ENCODE assay signal across 8 mouse cellular contexts in genomic region chr9:72661561-72661894, GRCm38 (mm10). TPM values are rescaled to one million over a fixed set of nuclear protein-coding genes. Genes with fewer than 3 reads are reported as not detected.
DNase-seq lines count a peak whose midpoint lies in the region; ATAC-seq lines count a peak whose summit lies in the region.

No protein-coding gene starts in this region.

- H3K9me3 ChIP-seq in kidney, embryonic 15.5 days (replicated peaks), result no peaks in the 10 kb centered on the region
- no peaks in the 10 kb centered on the region for H3K9me3 ChIP-seq in hindbrain, embryonic 14.5 days (ENCODE audit: control insufficient read depth, low read length)
- H3K9me3 ChIP-seq in midbrain, embryonic 16.5 days (replicated peaks; ENCODE audit: control insufficient read depth, low read length, poor library complexity, severe bottlenecking), result no peaks in the 10 kb centered on the region

- H3K4me1 ChIP-seq in kidney, embryonic 15.5 days, result peaks cover 41% of the 10 kb centered on the region
- peaks cover 16% of the 10 kb centered on the region for H3K4me1 ChIP-seq in brown adipose tissue, adult 24 weeks (ENCODE audit: control insufficient read depth, insufficient read depth, insufficient read length, low read length)
- H3K4me1 ChIP-seq in hindbrain, embryonic 14.5 days (replicated peaks; ENCODE audit: control insufficient read depth, insufficient read depth, low read length), result peaks cover 35% of the 10 kb centered on the region
- peaks cover 31% of the 10 kb centered on the region for H3K4me1 ChIP-seq in midbrain, embryonic 16.5 days (ENCODE audit: control insufficient read depth, insufficient read depth, low read length)

- 1% methylated on average over 13 of the region's 13 CpGs for WGBS in kidney, embryonic 15.5 days
- WGBS in hindbrain, embryonic 14.5 days, result 2% methylated on average over 13 of the region's 13 CpGs
- WGBS in midbrain, embryonic 16.5 days, result under 1% methylated on average over 13 of the region's 13 CpGs

- peak overlapping the region; percentile 95 for H3K4me3 ChIP-seq in kidney, embryonic 15.5 days (replicated peaks)
- H3K4me3 ChIP-seq in brown adipose tissue, adult 24 weeks (ENCODE audit: insufficient read depth, low read depth, low read length), result peak overlapping the region; percentile 83
- H3K4me3 ChIP-seq in hindbrain, embryonic 14.5 days (replicated peaks; ENCODE audit: low read length), result peak overlapping the region; percentile 91
- H3K4me3 ChIP-seq in midbrain, embryonic 16.5 days (ENCODE audit: low read depth, low read length), result peak overlapping the region; percentile 98

- ATAC-seq in kidney, embryonic 15.5 days (replicated peaks; ENCODE audit: low FRiP score), result no peak
- ATAC-seq in hindbrain, embryonic 14.5 days (ENCODE audit: low FRiP score), result no peak
- ATAC-seq in midbrain, embryonic 16.5 days, result no peak

- peak overlapping the region; percentile 66 for H3K9ac ChIP-seq in kidney, embryonic 15.5 days
- peak overlapping the region; percentile 99 for H3K9ac ChIP-seq in hindbrain, embryonic 14.5 days
- peak overlapping the region; percentile 99 for H3K9ac ChIP-seq in midbrain, embryonic 16.5 days (ENCODE audit: low read depth, low read length)

- no peak for DNase-seq in kidney, adult 11 months
- DNase-seq in hindbrain, embryonic 14.5 days (ENCODE audit: low spot score), result no peak
- no peak for DNase-seq in right cerebral cortex, adult 2 months (ENCODE audit: low spot score in 2 of 2)
- no peak for DNase-seq in layer of hippocampus, adult 9-10 months (ENCODE audit: low spot score)
- no peak for DNase-seq in adrenal gland, postnatal 10 days

- no peaks in the 10 kb centered on the region for H3K27me3 ChIP-seq in kidney, embryonic 15.5 days
- H3K27me3 ChIP-seq in hindbrain, embryonic 14.5 days (ENCODE audit: control insufficient read depth, insufficient read depth, low read length), result no peaks in the 10 kb centered on the region
- no peaks in the 10 kb centered on the region for H3K27me3 ChIP-seq in midbrain, embryonic 16.5 days (ENCODE audit: control insufficient read depth, insufficient read depth, low read depth, low read length)

- peak overlapping the region; percentile 99 for H3K27ac ChIP-seq in kidney, embryonic 15.5 days
- peak overlapping the region; percentile 97 for H3K27ac ChIP-seq in brown adipose tissue, adult 24 weeks (replicated peaks; ENCODE audit: low read depth, low read length)
- peak overlapping the region; percentile 99 for H3K27ac ChIP-seq in hindbrain, embryonic 14.5 days
- H3K27ac ChIP-seq in midbrain, embryonic 16.5 days (ENCODE audit: low read length), result peak overlapping the region; percentile 100

- H3K4me2 ChIP-seq in kidney, embryonic 15.5 days, result peak overlapping the region; percentile 77
- peak overlapping the region; percentile 84 for H3K4me2 ChIP-seq in hindbrain, embryonic 14.5 days (replicated peaks)
- peak overlapping the region; percentile 80 for H3K4me2 ChIP-seq in midbrain, embryonic 16.5 days (ENCODE audit: low read length)

- H3K36me3 ChIP-seq in kidney, embryonic 15.5 days, result peaks cover 20% of the 10 kb centered on the region
- peaks cover 14% of the 10 kb centered on the region; the same call in 1 of the 2 replicates for H3K36me3 ChIP-seq in hindbrain, embryonic 14.5 days (replicated peaks; ENCODE audit: control insufficient read depth, insufficient read depth)
- H3K36me3 ChIP-seq in midbrain, embryonic 16.5 days (ENCODE audit: control insufficient read depth, insufficient read depth, low read length), result 0 out of 2 replicates have a peak, but pooled peaks cover 3% of the 10 kb centered on the region

RNA-seq across cellular contexts. Expression of gene Nedd4, which starts 0.6 kb away (rescaled TPM):
- 647 and 670 TPM in 2 replicates for polyA plus RNA-seq in kidney, embryonic 15.5 days (2015; fragmentation: Nextera tagmentation; extraction: Ambion mirVana)
- polyA plus RNA-seq in brown adipose tissue, adult 24 weeks (2012; ENCODE audit: insufficient read depth, insufficient read length, missing spikeins), result 162 and 164 TPM in 2 replicates
- 478 and 513 TPM in 2 replicates for polyA plus RNA-seq in hindbrain, embryonic 14.5 days (2014; fragmentation: Nextera tagmentation; extraction: Ambion mirVana)
- polyA plus RNA-seq in midbrain, embryonic 16.5 days (2015; fragmentation: Nextera tagmentation; extraction: Ambion mirVana), result 393 and 436 TPM in 2 replicates
- total RNA-seq in adrenal gland, postnatal 10 days (2021), result 100 to 1,000 TPM; 469 to 580 TPM
